Mouse (Mus musculus) urinary bladder, adult 2 months (tissue): ENCODE measurements around the gene Aldh9a1. TPM values are rescaled to one million over a fixed set of nuclear protein-coding genes. Genes with fewer than 3 reads are reported as not detected.

Source experiments
- DNase-seq: peaks from one replicate; pipeline ENCODE4 v3.0.0; 2022; ENCODE audit warnings: low spot score
- polyA plus RNA-seq: library from polyadenylated mRNA; depleted of rRNA; stranded (reverse); fragments of >200 nt; gene quantifications from 2 replicates; pipeline ENCODE4 v1.2.3, GENCODE M21; 2012

Gene Aldh9a1
- polyA plus RNA-seq, 1 experiment, result 35.7 TPM

- DNase-seq, result no peak
Observed at GRCm38 (mm10) chr1:167350597-167351415, 1.0 kb downstream of the Aldh9a1 start.

GRCm38 (mm10) chr1:167352403-167352802, 2.6 kb downstream of the Aldh9a1 start:
- no peak for DNase-seq

GRCm38 (mm10) chr1:167357387-167357786, 7.6 kb downstream of the Aldh9a1 start:
- no peak for DNase-seq

- DNase-seq, result no peak
Observed at GRCm38 (mm10) chr1:167358731-167359130, 8.9 kb downstream of the Aldh9a1 start.

- DNase-seq, result no peak
Observed at GRCm38 (mm10) chr1:167360268-167360667, 10.5 kb downstream of the Aldh9a1 start.

- no peak for DNase-seq
Observed at GRCm38 (mm10) chr1:167362819-167363218, 13.0 kb downstream of the Aldh9a1 start.

GRCm38 (mm10) chr1:167363322-167363721, 13.5 kb downstream of the Aldh9a1 start:
- no peak for DNase-seq

- DNase-seq, result no peak
Observed at GRCm38 (mm10) chr1:167365808-167366207, 16.0 kb downstream of the Aldh9a1 start.

- no peak for DNase-seq
Observed at GRCm38 (mm10) chr1:167366621-167367020, 16.8 kb downstream of the Aldh9a1 start.

GRCm38 (mm10) chr1:167368018-167368417, 18.2 kb downstream of the Aldh9a1 start:
- DNase-seq, result no peak

GRCm38 (mm10) chr1:167368513-167368912, 18.7 kb downstream of the Aldh9a1 start:
- DNase-seq, result no peak

- peak; percentile 67 for DNase-seq
Observed at GRCm38 (mm10) chr1:167369905-167370304, 20.1 kb downstream of the Aldh9a1 start.

GRCm38 (mm10) chr1:167372739-167373138, 22.9 kb downstream of the Aldh9a1 start:
- DNase-seq, result no peak

GRCm38 (mm10) chr1:167374003-167374784, 24.4 kb downstream of the Aldh9a1 start:
- no peak for DNase-seq

GRCm38 (mm10) chr1:167374942-167375341, 25.2 kb downstream of the Aldh9a1 start:
- no peak for DNase-seq

GRCm38 (mm10) chr1:167378019-167378418, 28.2 kb downstream of the Aldh9a1 start:
- DNase-seq, result no peak

GRCm38 (mm10) chr1:167379751-167380150, 30.0 kb downstream of the Aldh9a1 start:
- DNase-seq, result no peak

GRCm38 (mm10) chr1:167380223-167380622, 30.4 kb downstream of the Aldh9a1 start:
- DNase-seq, result no peak

GRCm38 (mm10) chr1:167381050-167382015, 31.5 kb downstream of the Aldh9a1 start:
- no peak for DNase-seq

GRCm38 (mm10) chr1:167382316-167382715, 32.5 kb downstream of the Aldh9a1 start:
- DNase-seq, result no peak

- no peak for DNase-seq
Observed at GRCm38 (mm10) chr1:167382763-167383162, 33.0 kb downstream of the Aldh9a1 start.

GRCm38 (mm10) chr1:167383178-167383577, 33.4 kb downstream of the Aldh9a1 start:
- DNase-seq, result no peak
